Mouse (Mus musculus): ENCODE results near the gene Itm2c. TPM values are rescaled to one million over a fixed set of nuclear protein-coding genes. Genes with fewer than 3 reads are reported as not detected.

Itm2c gene
- polyA plus RNA-seq, 1 experiment from 2014 or later: 282 TPM

GRCm38 (mm10) chr1:85936265-85936664 is 42.2 kb downstream of the Itm2c start:
- no peak for ATAC-seq (ENCODE audit: insufficient number of reproducible peaks, insufficient read depth, low FRiP score, low TSS enrichment, low read depth)
- 62% methylated on average over 6 of the region's 6 CpGs for WGBS

GRCm38 (mm10) chr1:85937323-85937722 is 43.2 kb downstream of the Itm2c start:
- WGBS: 69% methylated on average over 1 of the region's 1 CpGs
- no peaks in the 10 kb centered on the region for H3K36me3 ChIP-seq

More at GRCm38 (mm10) chr1:85936265-85936664, 42.2 kb downstream of the Itm2c start:
- no peak overlapping the region for H3K9ac ChIP-seq
- H3K27me3 ChIP-seq: no peaks in the 10 kb centered on the region
- no peak overlapping the region for H3K27ac ChIP-seq
- no peak overlapping the region for H3K4me3 ChIP-seq
- H3K4me2 ChIP-seq: no peak overlapping the region
- no peaks in the 10 kb centered on the region for H3K9me3 ChIP-seq
- peaks cover 11% of the 10 kb centered on the region for H3K4me1 ChIP-seq
- H3K36me3 ChIP-seq: no peaks in the 10 kb centered on the region

GRCm38 (mm10) chr1:85942318-85942717 is 48.2 kb downstream of the Itm2c start:
- no peak overlapping the region for H3K4me2 ChIP-seq
- no peak for ATAC-seq (ENCODE audit: insufficient number of reproducible peaks, insufficient read depth, low FRiP score, low TSS enrichment, low read depth)
- H3K4me3 ChIP-seq: no peak overlapping the region
- WGBS: 81% methylated on average over 8 of the region's 8 CpGs
- H3K27me3 ChIP-seq: no peaks in the 10 kb centered on the region
- no peaks in the 10 kb centered on the region for H3K36me3 ChIP-seq
- H3K9ac ChIP-seq: no peak overlapping the region
- H3K27ac ChIP-seq: no peak overlapping the region
- no peaks in the 10 kb centered on the region for H3K9me3 ChIP-seq
- no peaks in the 10 kb centered on the region for H3K4me1 ChIP-seq

More at GRCm38 (mm10) chr1:85937323-85937722, 43.2 kb downstream of the Itm2c start:
- H3K4me1 ChIP-seq: peaks cover 11% of the 10 kb centered on the region
- no peaks in the 10 kb centered on the region for H3K9me3 ChIP-seq
- H3K4me3 ChIP-seq: no peak overlapping the region
- no peak overlapping the region for H3K9ac ChIP-seq
- no peak overlapping the region for H3K27ac ChIP-seq
- H3K27me3 ChIP-seq: no peaks in the 10 kb centered on the region
- H3K4me2 ChIP-seq: no peak overlapping the region
- no peak for ATAC-seq (ENCODE audit: insufficient number of reproducible peaks, insufficient read depth, low FRiP score, low TSS enrichment, low read depth)

GRCm38 (mm10) chr1:85949085-85949684 is 55.1 kb downstream of the Itm2c start:
- no peaks in the 10 kb centered on the region for H3K9me3 ChIP-seq
- no peak overlapping the region for H3K27ac ChIP-seq
- no peaks in the 10 kb centered on the region for H3K27me3 ChIP-seq
- no peak overlapping the region for H3K9ac ChIP-seq
- WGBS: 90% methylated on average over 2 of the region's 2 CpGs
- no peaks in the 10 kb centered on the region for H3K4me1 ChIP-seq
- ATAC-seq (ENCODE audit: insufficient number of reproducible peaks, insufficient read depth, low FRiP score, low TSS enrichment, low read depth): no peak
- H3K4me2 ChIP-seq: no peak overlapping the region
- no peak overlapping the region for H3K4me3 ChIP-seq
- H3K36me3 ChIP-seq: no peaks in the 10 kb centered on the region

- no peak overlapping the region for H3K4me2 ChIP-seq
- H3K4me3 ChIP-seq: no peak overlapping the region
- no peak overlapping the region for H3K9ac ChIP-seq
- no peaks in the 10 kb centered on the region for H3K36me3 ChIP-seq
- no peak overlapping the region for H3K27ac ChIP-seq
- H3K4me1 ChIP-seq: peaks cover 36% of the 10 kb centered on the region
- WGBS: 59% methylated on average over 3 of the region's 3 CpGs
- no peak for ATAC-seq (ENCODE audit: insufficient number of reproducible peaks, insufficient read depth, low FRiP score, low TSS enrichment, low read depth)
- no peaks in the 10 kb centered on the region for H3K9me3 ChIP-seq
- no peaks in the 10 kb centered on the region for H3K27me3 ChIP-seq
These were observed 61.1 kb downstream of the Itm2c start for GRCm38 (mm10) chr1:85955150-85955549.

GRCm38 (mm10) chr1:85957290-85957689 is 63.2 kb downstream of the Itm2c start:
- Histone ChIP-seq H3K36me3 (no peaks in the 10 kb centered on the region), H3K27ac (no peak overlapping the region), H3K4me2 (no peak overlapping the region), H3K9ac (no peak overlapping the region), H3K9me3 (no peaks in the 10 kb centered on the region), H3K4me3 (no peak overlapping the region), H3K4me1 (peaks cover 36% of the 10 kb centered on the region), H3K27me3 (no peaks in the 10 kb centered on the region)
- 65% methylated on average over 5 of the region's 5 CpGs for WGBS
- no peak; the same call in 1 of the 2 replicates for ATAC-seq (ENCODE audit: insufficient number of reproducible peaks, insufficient read depth, low FRiP score, low TSS enrichment, low read depth)

- H3K4me2 ChIP-seq: peak overlapping the region; percentile 18; the same call in 1 of the 2 replicates
- no peaks in the 10 kb centered on the region for H3K27me3 ChIP-seq
- ATAC-seq (ENCODE audit: insufficient number of reproducible peaks, insufficient read depth, low FRiP score, low TSS enrichment, low read depth): no peak
- 44% methylated on average over 9 of the region's 9 CpGs for WGBS
- H3K4me3 ChIP-seq: no peak overlapping the region
- H3K4me1 ChIP-seq: peaks cover 36% of the 10 kb centered on the region
- no peak overlapping the region for H3K9ac ChIP-seq
- peak overlapping the region; percentile 55; the same call in 1 of the 2 replicates for H3K27ac ChIP-seq
- no peaks in the 10 kb centered on the region for H3K36me3 ChIP-seq
- H3K9me3 ChIP-seq: no peaks in the 10 kb centered on the region
These were observed 64.0 kb downstream of the Itm2c start for GRCm38 (mm10) chr1:85957942-85958619.

Other genes starting within 250 kb of the Itm2c start
- 1.0 and 1.2 TPM in 2 replicates for gene Sp100, start 244.3 kb upstream of the Itm2c start, polyA plus RNA-seq (2015; fragmentation: Nextera tagmentation; extraction: Ambion mirVana)
- gene A630001G21Rik, start 115.6 kb upstream of the Itm2c start, polyA plus RNA-seq (2015; fragmentation: Nextera tagmentation; extraction: Ambion mirVana): 1.8 and 2.2 TPM in 2 replicates
- 29.2 and 31.7 TPM in 2 replicates for gene Cab39, start 100.8 kb upstream of the Itm2c start, polyA plus RNA-seq (2015; fragmentation: Nextera tagmentation; extraction: Ambion mirVana)
- gene 4933407L21Rik, start 34.2 kb downstream of the Itm2c start, polyA plus RNA-seq (2015; fragmentation: Nextera tagmentation; extraction: Ambion mirVana): 0.39 and 0.50 TPM in 2 replicates
- gene Gpr55, start 66.7 kb downstream of the Itm2c start, polyA plus RNA-seq (2015; fragmentation: Nextera tagmentation; extraction: Ambion mirVana): 0.08 and 0.14 TPM in 2 replicates
- not detected in 2 replicates for gene Spata3, start 122.5 kb downstream of the Itm2c start, polyA plus RNA-seq (2015; fragmentation: Nextera tagmentation; extraction: Ambion mirVana)
- gene 2810459M11Rik, start 151.6 kb downstream of the Itm2c start, polyA plus RNA-seq (2015; fragmentation: Nextera tagmentation; extraction: Ambion mirVana): 0.42 and 0.61 TPM in 2 replicates
- 161 and 174 TPM in 2 replicates for gene Psmd1, start 170.1 kb downstream of the Itm2c start, polyA plus RNA-seq (2015; fragmentation: Nextera tagmentation; extraction: Ambion mirVana)
- gene Htr2b, start 217.7 kb downstream of the Itm2c start, polyA plus RNA-seq (2015; fragmentation: Nextera tagmentation; extraction: Ambion mirVana): 0.73 and 0.81 TPM in 2 replicates
- not detected in 2 replicates for gene Gm21972, start 239.4 kb downstream of the Itm2c start, polyA plus RNA-seq (2015; fragmentation: Nextera tagmentation; extraction: Ambion mirVana)

Measured in embryonic facial prominence, embryonic 13.5 days (tissue).